Mouse (Mus musculus) adipocyte (in vitro differentiated cells): ENCODE data around the gene 4931414P19Rik.

ENCODE experiments used
- DNase-seq: peaks from one replicate; pipeline ENCODE4 v3.0.0-alpha.2; 2016; ENCODE audit warnings: low spot score

Gene 4931414P19Rik

DNA sequence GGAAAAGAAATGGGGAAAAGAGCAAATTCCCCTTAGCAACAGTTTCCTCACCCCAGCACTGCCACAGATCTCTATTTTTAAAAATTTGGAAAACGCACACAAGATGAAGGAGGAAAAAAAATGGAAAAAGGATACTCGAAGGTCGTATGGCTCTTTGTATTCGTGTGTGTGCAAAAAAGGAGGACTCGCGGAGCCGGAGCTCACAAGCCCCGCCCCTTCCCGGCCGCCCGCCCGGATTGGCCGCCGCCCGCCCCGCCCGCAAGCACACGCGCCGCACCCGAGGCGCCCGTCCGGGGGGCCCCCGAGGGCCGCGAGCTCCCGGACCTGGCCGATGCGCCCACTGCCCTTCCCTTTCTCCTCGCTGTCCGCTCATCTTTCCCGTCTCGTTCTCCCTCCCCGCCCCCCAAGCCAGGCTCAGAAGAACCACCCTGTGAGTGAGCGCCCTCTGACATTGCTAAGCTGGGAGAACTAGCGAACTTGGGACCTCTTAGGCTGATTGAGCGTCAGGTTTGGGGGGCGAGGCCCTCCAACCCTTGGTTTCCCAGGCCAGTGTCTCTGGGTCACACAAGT lies at the start of gene 4931414P19Rik:
Gene 4931414P19Rik, minus strand, starts transcription at position 242 of the 570 bp plus-strand sequence.
- peak; percentile 61 for DNase-seq

- DNase-seq: peak; percentile 80
These were observed 47.7 kb upstream of the 4931414P19Rik start for GRCm38 (mm10) chr14:54653496-54653895.

DNA sequence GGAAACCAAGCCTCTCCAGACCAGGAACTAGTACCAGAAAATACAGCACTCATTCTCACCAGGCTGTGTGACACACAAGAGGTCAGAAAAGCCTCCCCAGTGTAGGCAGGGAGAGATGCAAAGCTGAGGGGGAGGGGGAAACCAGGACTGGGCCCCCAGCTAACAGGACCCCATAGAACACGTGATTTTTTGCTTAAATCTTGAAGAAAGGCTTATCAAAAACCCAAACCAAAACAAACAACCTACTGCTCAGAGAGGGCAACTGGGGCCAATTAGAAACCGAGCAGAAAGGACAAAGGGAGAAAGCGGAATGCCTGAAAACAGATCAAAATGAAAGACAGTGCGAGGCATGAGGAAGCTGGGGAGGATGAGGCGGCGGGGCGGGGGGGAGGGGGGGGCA lies 47.0 kb upstream of the 4931414P19Rik start:
- DNase-seq: no peak

DNA sequence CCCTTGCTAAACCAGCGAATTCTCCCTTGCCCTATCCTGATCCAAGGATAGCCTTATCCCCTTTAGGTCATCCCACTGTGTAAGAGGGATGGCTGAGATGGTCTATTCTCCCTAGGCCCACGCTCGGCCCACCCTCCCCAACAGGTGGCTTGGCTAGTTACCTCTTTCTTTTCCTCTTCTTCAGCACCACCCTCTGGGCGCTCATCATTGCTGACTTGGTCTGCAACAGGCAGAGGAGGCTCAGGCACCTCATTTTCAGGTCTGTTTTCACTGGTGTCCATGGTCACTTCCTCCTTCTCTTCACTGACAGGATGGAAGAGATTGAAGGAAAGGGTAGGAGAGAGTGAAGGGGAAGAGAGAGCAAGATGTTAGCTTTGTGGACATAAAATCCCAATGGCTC lies 45.8 kb upstream of the 4931414P19Rik start:
- DNase-seq: no peak

GRCm38 (mm10) chr14:54650621-54651454 lies 45.0 kb upstream of the 4931414P19Rik start:
- DNase-seq: peak; percentile 89

- DNase-seq: no peak
These were observed 42.1 kb upstream of the 4931414P19Rik start for GRCm38 (mm10) chr14:54647900-54648299.

DNA sequence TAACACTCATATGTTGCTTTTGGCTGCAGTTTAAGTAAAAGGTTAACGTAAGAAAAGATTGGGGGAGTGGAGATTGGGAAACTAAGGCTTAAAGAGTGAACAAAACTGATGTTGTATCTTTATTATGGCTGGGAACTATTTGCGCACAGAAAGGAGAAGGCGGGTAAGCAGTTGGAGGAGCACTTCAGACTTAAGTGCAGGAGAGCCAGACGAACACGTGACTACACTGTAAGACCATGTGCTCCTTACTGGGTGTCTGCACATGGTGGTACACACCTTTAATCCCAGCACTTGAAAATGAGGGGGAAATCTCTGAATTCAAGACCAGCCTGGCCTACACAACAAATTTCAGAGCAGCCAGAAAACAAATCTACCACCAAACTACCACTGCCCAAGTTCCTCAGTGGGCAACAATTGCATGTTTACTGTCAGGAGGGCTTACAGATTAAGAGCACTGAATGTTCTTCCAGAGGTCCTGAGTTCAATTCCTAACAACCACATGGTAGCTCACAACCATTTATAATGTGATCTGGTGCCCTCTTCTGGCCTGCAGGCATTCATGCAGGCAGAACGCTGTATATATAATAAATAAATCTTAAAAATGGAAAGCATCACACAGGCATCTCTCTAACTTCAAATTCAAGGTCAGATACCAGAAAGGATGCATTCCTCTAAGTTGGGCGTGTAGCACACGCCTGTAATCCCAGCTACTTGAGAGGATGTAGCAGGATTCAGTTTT lies 41.3 kb upstream of the 4931414P19Rik start:
- no peak for DNase-seq

- DNase-seq: no peak
These were observed 40.7 kb upstream of the 4931414P19Rik start for GRCm38 (mm10) chr14:54646455-54646854.

DNA sequence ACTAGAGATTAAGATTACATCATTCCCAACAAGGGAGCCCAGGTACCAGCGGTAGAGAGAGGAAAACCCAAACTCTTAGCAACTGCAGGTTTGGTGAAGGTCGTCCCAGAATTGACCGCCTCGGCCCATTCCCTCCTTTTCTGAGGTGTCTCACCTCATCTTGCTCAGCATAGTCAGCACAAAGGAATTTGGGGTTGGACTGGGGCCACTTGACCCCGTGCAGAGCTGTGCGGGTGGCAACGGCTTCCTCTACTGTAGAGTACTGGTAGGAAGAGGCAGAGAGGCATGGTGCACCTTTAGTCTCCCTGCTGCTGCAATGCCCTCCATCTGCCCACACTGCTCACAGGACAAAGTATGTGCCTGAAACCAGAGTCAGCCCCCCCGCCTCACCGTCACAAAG lies 38.5 kb upstream of the 4931414P19Rik start:
- no peak for DNase-seq

GRCm38 (mm10) chr14:54643011-54643410 lies 37.2 kb upstream of the 4931414P19Rik start:
- no peak for DNase-seq

- DNase-seq: no peak
These were observed 36.6 kb upstream of the 4931414P19Rik start for GRCm38 (mm10) chr14:54642224-54642944.

DNA sequence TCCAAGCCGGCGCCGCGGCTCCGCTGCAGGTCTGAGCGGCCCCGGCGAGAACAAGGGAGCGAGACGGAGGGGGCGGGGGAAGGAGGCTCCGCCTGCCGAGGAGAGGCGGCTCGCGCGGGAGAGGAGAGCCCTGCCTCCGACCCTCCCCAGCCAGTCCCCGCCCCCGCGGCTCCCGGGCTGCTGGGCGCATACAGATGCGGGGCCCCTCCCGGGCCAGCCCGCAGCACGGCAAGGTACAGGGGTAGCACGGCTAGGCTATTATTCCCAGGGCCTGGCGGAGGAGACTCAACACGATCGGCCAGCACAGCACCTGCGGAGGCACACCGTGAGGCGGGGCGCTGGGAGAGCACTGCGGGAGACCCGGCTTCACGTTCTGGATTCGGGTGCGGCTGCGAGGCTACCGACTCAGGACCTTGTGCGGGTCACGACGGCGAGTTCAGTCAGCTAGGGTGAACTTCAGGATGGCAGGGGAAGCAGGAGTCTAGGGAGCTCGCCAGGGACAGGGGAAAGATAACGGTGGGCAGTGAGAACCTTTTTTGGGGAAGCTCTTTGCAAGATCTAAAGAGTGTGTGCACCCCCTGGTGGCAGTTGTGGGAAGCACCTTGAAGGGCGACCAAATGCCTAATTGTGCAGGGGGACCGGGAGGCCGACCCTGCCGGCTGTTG lies 35.6 kb upstream of the 4931414P19Rik start, which contains the start of gene Cdh24:
Gene Cdh24, minus strand, starts transcription at position 60 of the 665 bp plus-strand sequence.
- DNase-seq: peak; percentile 71

- DNase-seq: no peak
These were observed 35.1 kb upstream of the 4931414P19Rik start, which contains the start of gene Gm17606 for GRCm38 (mm10) chr14:54640946-54641304. TSS of gene Gm17606 (plus strand) at chr14:54640952.

- no peak for DNase-seq
These were observed 34.3 kb upstream of the 4931414P19Rik start for GRCm38 (mm10) chr14:54640121-54640520.

- DNase-seq: no peak
These were observed 32.4 kb upstream of the 4931414P19Rik start for GRCm38 (mm10) chr14:54638210-54638609.

DNA sequence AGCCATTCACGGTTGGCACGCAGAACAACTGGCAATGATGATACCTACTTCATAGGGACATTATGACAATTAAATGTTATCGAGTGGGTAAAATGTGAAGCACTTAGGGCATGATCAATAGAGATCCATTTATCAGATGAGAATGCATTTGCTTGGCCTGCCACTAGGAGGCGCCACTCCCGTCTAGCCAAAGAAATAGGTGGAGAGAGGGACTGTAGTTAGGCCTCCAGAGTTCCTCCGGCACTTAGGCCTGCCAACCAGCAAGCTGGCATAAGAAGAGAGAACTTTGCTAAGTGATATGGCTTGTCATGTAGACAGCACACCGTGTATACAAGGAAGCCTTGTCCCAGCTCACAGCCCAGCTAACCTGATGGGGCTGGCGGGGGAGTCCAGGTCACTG lies 31.2 kb upstream of the 4931414P19Rik start:
- no peak for DNase-seq

DNA sequence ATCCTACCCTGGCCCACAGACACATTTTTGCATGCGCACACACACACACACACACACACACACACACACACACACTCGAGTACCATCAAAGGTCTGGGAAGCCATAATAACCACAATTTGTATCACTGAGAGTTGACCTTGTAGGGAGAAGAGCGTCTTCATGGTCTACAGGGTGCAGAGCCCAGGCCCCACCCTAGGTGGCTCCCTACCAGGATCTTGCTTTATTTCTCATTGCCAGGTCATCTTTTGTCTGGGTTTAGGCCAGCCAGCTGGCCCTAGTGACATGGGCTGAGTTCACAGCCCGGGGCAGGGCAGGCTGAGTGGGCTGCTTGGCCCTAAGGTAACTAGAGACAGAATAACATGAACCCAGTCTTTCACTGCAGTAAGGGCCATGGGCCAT lies 28.4 kb upstream of the 4931414P19Rik start:
- DNase-seq: peak; percentile 29

DNA sequence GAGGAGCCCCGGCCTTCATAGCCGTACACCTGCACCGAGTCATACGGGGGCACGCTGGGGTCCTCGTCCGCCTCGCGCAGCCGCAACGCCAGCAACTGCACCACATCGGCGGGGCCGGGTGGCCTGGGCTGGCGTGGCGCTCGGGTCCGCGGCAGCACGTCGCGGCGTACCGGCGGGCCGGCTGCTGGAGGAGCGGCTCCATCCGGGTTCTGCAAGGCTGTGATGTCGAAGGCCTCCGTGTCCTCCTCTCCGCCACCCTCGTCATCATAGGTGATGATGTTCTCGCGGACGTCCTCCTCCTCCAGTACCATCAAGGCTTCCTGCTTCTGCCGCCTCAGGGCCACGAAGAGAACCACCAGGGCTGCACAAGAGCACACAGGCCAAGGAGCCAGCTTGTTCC lies 26.5 kb upstream of the 4931414P19Rik start:
- no peak for DNase-seq

DNA sequence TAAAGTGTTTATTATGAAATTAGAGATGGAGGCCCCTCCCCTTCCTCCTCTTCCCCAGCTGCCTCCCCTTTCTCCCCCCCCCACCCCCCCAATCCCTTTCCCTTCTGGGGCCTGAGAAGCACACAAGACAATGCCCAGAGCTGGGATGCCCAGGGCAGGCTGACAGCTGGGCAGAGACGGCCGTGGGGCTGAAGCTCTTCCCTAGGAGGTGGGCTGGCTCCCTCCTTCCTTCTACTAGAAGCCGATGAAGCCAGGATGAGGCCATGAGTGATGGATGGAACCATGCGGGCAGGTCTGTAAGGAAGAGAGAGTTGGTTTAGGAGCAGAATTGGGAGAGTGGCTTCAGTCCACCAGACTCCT lies 25.4 kb upstream of the 4931414P19Rik start:
- no peak for DNase-seq

DNA sequence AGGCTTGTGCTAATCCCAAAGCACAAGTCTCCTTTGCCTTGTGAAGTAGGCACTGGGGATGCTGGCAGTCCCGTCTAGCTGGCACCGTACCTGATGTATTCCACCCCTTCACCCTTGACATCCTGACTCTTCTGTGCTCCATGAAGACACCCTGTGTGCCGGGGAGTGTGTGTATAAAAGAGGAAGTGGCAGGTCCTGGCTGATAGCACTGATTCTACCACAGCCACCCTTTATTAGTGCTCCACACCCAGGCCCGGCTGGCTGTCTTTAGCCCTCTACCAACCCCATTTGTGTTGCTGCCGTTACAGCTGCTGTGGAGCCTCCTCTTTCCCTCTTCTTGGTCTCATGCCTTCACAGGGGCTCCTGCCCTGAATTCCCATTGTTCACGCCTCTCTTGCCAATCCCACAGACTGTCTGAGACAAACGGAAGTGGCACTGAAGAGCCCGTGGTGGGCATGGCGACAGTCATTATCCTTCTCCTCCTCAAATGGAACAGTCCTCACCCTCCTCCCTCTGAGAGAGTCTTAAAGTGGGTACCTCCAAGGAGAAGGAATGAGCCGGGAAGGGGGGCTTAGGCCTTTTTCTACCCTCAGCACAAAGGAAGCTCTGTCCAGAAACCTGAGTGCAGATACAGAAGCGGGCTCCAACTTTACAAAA lies 24.9 kb upstream of the 4931414P19Rik start:
- DNase-seq: no peak

GRCm38 (mm10) chr14:54629797-54630196 lies 24.0 kb upstream of the 4931414P19Rik start:
- DNase-seq: no peak
